Mouse (Mus musculus) small intestine, adult 2 months (tissue): Measurements from ENCODE around the gene Tpm4. TPM values are rescaled to one million over a fixed set of nuclear protein-coding genes. Genes with fewer than 3 reads are reported as not detected.

Experiments used
- H3K27ac ChIP-seq: fragments of 200-500 bp; 2 replicates; pipeline ENCODE4 v1.5.1; 2012; ENCODE audit warnings: low read depth, low read length, control low read depth, inconsistent platforms; ENCODE audit not compliant: insufficient read depth
- H3K27me3 ChIP-seq: fragments of 200-500 bp; 2 replicates; pipeline ENCODE4 v1.6.1; 2012; ENCODE audit warnings: mild to moderate bottlenecking, moderate library complexity, low read length, inconsistent platforms; ENCODE audit not compliant: control insufficient read depth, insufficient read depth
- H3K36me3 ChIP-seq: fragments of 200-500 bp; 2 replicates; pipeline ENCODE4 v1.6.1; 2012; ENCODE audit warnings: mild to moderate bottlenecking, low read length, control low read depth, inconsistent platforms; ENCODE audit not compliant: control insufficient read depth, insufficient read depth
- H3K4me1 ChIP-seq: fragments of 200-500 bp; 2 replicates; pipeline ENCODE4 v1.6.1; 2012; ENCODE audit warnings: low read length, inconsistent platforms, mixed read lengths; ENCODE audit not compliant: control insufficient read depth, insufficient read depth, insufficient read length
- H3K4me3 ChIP-seq: fragments of 200-500 bp; 2 replicates; pipeline ENCODE4 v1.5.1; 2012; ENCODE audit warnings: low read depth, mild to moderate bottlenecking, control low read depth, inconsistent platforms, low read length, moderate library complexity
- CTCF ChIP-seq: fragments of 200-500 bp; IDR thresholded peaks from 2 replicates; pipeline ENCODE4 v1.5.1; 2012; ENCODE audit warnings: low read depth, mild to moderate bottlenecking, control low read depth, inconsistent platforms, low read length, moderate library complexity, mixed read lengths; ENCODE audit not compliant: insufficient replicate concordance, insufficient read length; ENCODE audit errors: extremely low read depth
- POLR2A ChIP-seq: fragments of 200-500 bp; IDR thresholded peaks from 2 replicates; pipeline ENCODE4 v1.6.1; 2012; ENCODE audit warnings: low read depth, mild to moderate bottlenecking, control low read depth, inconsistent platforms, low read length, moderate library complexity
- WGBS: fragments of 180-500 bp; shearing (Covaris S2); methylation state at CpG from one replicate; pipeline ENCODE4 v1.1.7; 2018; 5-methylcytosine and 5-hydroxymethylcytosine counted together
- polyA plus RNA-seq: library from polyadenylated mRNA; depleted of rRNA; stranded (reverse); fragments of >200 nt; gene quantifications from 2 replicates; pipeline ENCODE4 v1.2.3, GENCODE M21; 2012; rRNA removed

Gene Tpm4
- polyA plus RNA-seq, 1 experiment = 27.3 TPM

- H3K4me1 ChIP-seq = peaks cover 5% of the 10 kb centered on the region; the same call in 1 of the 2 replicates
Measured at GRCm38 (mm10) chr8:72190215-72190539, 55.4 kb downstream of the Tpm4 start.

DNA sequence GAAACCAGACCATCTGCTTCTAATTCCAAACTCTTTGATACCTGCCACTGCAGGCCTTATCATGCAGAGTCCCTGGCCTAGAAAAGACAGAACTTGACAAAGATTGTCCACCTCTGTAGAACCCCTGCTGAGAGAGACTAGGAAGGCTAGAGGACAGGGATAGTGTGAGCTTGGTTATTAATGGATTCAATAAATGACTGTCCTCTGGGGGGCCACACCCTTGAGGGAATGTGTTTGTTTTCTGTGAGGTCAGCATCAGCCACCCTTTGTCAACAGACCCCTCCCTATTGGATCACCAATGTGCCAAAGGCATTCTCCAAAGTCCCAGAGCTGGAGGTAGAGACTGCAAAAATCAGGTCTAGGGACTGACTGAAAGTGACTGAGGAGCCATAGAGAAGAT lies 57.3 kb downstream of the Tpm4 start:
- Histone ChIP-seq H3K27me3 (no peaks in the 10 kb centered on the region), H3K4me1 (peaks cover 5% of the 10 kb centered on the region; the same call in 1 of the 2 replicates), H3K4me3 (no peak overlapping the region), H3K36me3 (0 out of 2 replicates have a peak, but pooled peaks cover 7% of the 10 kb centered on the region), H3K27ac (no peak overlapping the region)
- TF ChIP-seq POLR2A (no peak), CTCF (no peak)

More at GRCm38 (mm10) chr8:72190215-72190539, 55.4 kb downstream of the Tpm4 start:
- 0 out of 2 replicates have a peak, but pooled peaks cover 3% of the 10 kb centered on the region for H3K36me3 ChIP-seq
- H3K27me3 ChIP-seq = no peaks in the 10 kb centered on the region
- TF ChIP-seq CTCF (no peak), POLR2A (no peak)
- peak overlapping the region; percentile 71 for H3K27ac ChIP-seq
- 22% methylated on average over 2 of the region's 2 CpGs for WGBS
- H3K4me3 ChIP-seq = peak overlapping the region; percentile 59; the same call in 1 of the 2 replicates

DNA sequence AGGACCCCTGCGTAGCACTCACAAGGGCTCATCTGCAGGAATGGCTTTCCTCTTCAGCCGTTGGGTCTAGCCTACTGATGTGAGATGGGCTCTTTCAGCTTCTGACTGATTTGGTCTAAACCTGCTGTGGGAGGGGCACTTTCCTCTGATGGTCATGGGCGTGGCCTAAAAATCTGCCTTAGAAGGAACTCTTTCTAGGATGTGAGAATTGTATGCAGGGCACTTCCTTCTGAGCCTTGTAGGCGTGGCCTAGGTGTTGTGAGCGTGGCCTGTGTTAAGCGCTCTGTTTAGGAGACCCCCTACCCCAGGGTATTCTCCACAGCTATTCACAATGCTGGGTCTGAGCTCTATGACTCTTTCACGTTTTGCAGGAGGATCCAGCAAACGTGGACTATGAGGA lies 63.2 kb downstream of the Tpm4 start:
- H3K27ac ChIP-seq = no peak overlapping the region
- H3K27me3 ChIP-seq = no peaks in the 10 kb centered on the region
- H3K4me1 ChIP-seq = no peaks in the 10 kb centered on the region
- H3K36me3 ChIP-seq = peaks cover 28% of the 10 kb centered on the region
- H3K4me3 ChIP-seq = no peak overlapping the region
- WGBS = 69% methylated on average over 8 of the region's 8 CpGs
- no peak for TF ChIP-seq POLR2A
- TF ChIP-seq CTCF = no peak

Other genes starting within 250 kb of the Tpm4 start
- 0.08 TPM in 1 of 2 replicates, not detected in the other for gene Zfp882, start 226.4 kb upstream of the Tpm4 start, polyA plus RNA-seq
- gene Zfp617, start 226.3 kb upstream of the Tpm4 start, polyA plus RNA-seq = 0.76 and 0.94 TPM in 2 replicates
- 1.2 and 1.9 TPM in 2 replicates for gene Zfp961, start 183.9 kb upstream of the Tpm4 start, polyA plus RNA-seq
- gene Cyp4f18, start 125.3 kb upstream of the Tpm4 start, polyA plus RNA-seq = 7.9 and 8.8 TPM in 2 replicates
- gene Olfr372, start 93.8 kb upstream of the Tpm4 start, polyA plus RNA-seq = not detected in 2 replicates
- not detected in 2 replicates for gene Olfr373, start 51.8 kb upstream of the Tpm4 start, polyA plus RNA-seq
- gene Olfr374, start 27.9 kb upstream of the Tpm4 start, polyA plus RNA-seq = not detected in 2 replicates
- gene Rab8a, start 26.2 kb downstream of the Tpm4 start, polyA plus RNA-seq = 22.5 and 58.9 TPM in 2 replicates
- gene Hsh2d, start 54.7 kb downstream of the Tpm4 start, polyA plus RNA-seq = 1.4 and 3.3 TPM in 2 replicates
- not detected in 2 replicates for gene Cib3, start 77.9 kb downstream of the Tpm4 start, polyA plus RNA-seq
- gene Gm11034, start 78.7 kb downstream of the Tpm4 start, polyA plus RNA-seq = not detected in 2 replicates
- 19.7 and 35.5 TPM in 2 replicates for gene Fam32a, start 84.8 kb downstream of the Tpm4 start, polyA plus RNA-seq
- gene Ap1m1, start 105.0 kb downstream of the Tpm4 start, polyA plus RNA-seq = 33.6 and 47.4 TPM in 2 replicates
- gene Gm10282, start 170.3 kb downstream of the Tpm4 start, polyA plus RNA-seq = 0.41 TPM in 1 of 2 replicates, not detected in the other
- 21.4 and 24.7 TPM in 2 replicates for gene Klf2, start 184.1 kb downstream of the Tpm4 start, polyA plus RNA-seq